8 mouse cellular contexts compared by ENCODE assay signal in the genomic region with DNA sequence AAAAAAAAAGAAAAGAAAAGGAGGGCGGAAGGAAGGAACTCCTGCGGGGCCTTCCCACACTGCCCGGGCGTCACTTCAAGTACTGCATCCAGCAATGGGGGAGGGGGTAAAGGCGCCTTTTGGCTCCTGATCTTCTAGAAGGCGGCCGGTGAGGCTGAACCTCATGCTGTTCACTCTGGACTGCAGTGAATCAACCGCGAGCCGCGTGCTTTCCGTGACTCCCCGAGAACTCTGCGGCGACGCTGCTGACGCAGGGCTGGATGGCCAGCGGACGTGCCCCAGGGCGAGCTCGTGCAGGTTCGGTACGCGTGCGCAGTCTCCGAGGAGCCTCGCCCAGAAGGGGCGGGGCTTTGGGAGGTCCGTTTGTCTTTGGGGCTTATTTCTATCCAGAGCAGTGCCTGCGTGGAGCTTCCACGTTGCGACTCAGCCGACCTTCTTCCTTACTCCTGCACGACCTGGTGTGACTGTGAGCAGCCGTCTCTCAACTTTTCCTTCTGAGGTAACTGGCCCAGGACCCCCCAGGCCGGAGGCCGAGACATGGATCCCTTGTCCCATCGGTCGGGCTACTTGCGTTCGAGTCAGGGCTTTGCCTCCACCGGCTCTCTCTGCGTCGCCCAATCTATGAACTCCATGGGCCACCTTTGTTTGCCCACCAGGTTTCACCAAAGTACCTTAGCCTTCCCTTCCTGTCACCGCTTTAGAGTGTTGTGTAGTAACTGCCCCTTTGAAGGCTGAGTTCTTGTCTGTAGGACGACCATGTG. TPM values are rescaled to one million over a fixed set of nuclear protein-coding genes. Genes with fewer than 3 reads are reported as not detected.
DNase-seq lines count a peak whose midpoint lies in the region; ATAC-seq lines count a peak whose summit lies in the region.

Gene Hilpda, plus strand, starts transcription at position 177 of the 761 bp plus-strand sequence.

- peak; percentile 97 for DNase-seq in MN1 (ENCODE audit: low spot score)
- DNase-seq in cerebellum, adult 9-10 months, result peak; percentile 89
- DNase-seq in frontal cortex, adult 2 months (ENCODE audit: extremely low spot score in 1 of 2, low spot score in 1 of 2), result peak; percentile 80 to 91
- DNase-seq in hindbrain, embryonic 11.5 days (ENCODE audit: low spot score), result peak; percentile 97
- DNase-seq in layer of hippocampus, postnatal 10 days (ENCODE audit: low spot score in 2 of 2), result peak; percentile 82 to 89
- DNase-seq in lung, postnatal 10 days, result peak; percentile 95
- peak; percentile 90 for DNase-seq in ovary, postnatal 36 days (ENCODE audit: low spot score)
- peak; percentile 91 for DNase-seq in thymus, postnatal 25 days

- H3K4me2 ChIP-seq in hindbrain, embryonic 11.5 days (replicated peaks; ENCODE audit: low read depth, low read length), result peak within 1 kb of the TSS; percentile 57

- H3K4me1 ChIP-seq in hindbrain, embryonic 11.5 days (replicated peaks; ENCODE audit: control insufficient read depth, insufficient read depth, low read length), result no peaks in the 10 kb centered on the region

- peak; percentile 98 for ATAC-seq in hindbrain, embryonic 11.5 days (ENCODE audit: low FRiP score)

- H3K27ac ChIP-seq in hindbrain, embryonic 11.5 days (ENCODE audit: low read depth, low read length), result no peak within 1 kb of the TSS

- WGBS in hindbrain, embryonic 11.5 days, result under 1% methylated on average over 45 of the region's 46 CpGs

- peak within 1 kb of the TSS; percentile 42 for H3K4me3 ChIP-seq in hindbrain, embryonic 11.5 days (ENCODE audit: low read depth, low read length)

- no peaks in the 10 kb centered on the region for H3K36me3 ChIP-seq in hindbrain, embryonic 11.5 days (ENCODE audit: control insufficient read depth, insufficient read depth, low read length)

- H3K9me3 ChIP-seq in hindbrain, embryonic 11.5 days (ENCODE audit: control insufficient read depth, low read length), result no peaks in the 10 kb centered on the region

- peak within 1 kb of the TSS; percentile 54 for H3K9ac ChIP-seq in hindbrain, embryonic 11.5 days (ENCODE audit: low read depth, low read length)

- no peaks in the 10 kb centered on the region; the same call in 1 of the 2 replicates for H3K27me3 ChIP-seq in hindbrain, embryonic 11.5 days (ENCODE audit: control insufficient read depth, insufficient read depth, low read length)

RNA-seq across cellular contexts. Expression of gene Hilpda, which starts in this region (rescaled TPM):
- polyA plus RNA-seq in frontal cortex, adult 2 months (2012; rRNA removed), result 8.7 and 10.6 TPM in 2 replicates
- polyA plus RNA-seq in hindbrain, embryonic 11.5 days (2014; fragmentation: Nextera tagmentation; extraction: Ambion mirVana), result 35.9 and 37.8 TPM in 2 replicates
- 1 to 10 TPM; 7.3 to 7.6 TPM for total RNA-seq in layer of hippocampus, postnatal 10 days (2021)
